ENCODE assay signal across 24 mouse cellular contexts in the genomic region with DNA sequence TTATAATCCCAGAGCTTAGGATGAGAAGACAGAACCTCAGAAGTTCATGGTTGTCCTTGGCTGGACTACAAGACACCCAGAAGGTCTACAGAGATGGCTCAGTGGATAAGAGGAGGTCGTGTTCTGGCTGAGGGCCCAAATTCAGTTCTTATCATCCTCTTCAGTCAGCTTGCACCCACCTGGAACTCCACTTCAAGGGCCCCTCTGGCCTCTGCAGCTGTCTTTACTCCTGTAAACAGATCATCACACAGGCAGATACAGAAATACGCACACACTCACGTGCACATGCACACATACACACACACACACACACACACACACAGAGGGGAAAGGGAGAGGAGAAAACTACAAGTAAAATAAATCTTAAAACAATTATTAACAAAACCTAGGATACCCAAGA.
"Had no signal": no experiment of that assay in that cellular context is flagged by ENCODE, and none has a peak within 500 bp of the region (broad histone marks: within the 10 kb centered on the region; RNA-seq: fewer than 3 reads in every experiment).

No protein-coding gene starts in this region.

- ATAC-seq: hindbrain, embryonic 16.5 days; inflammation-experienced regulatory T-cells, adult 6 months; intestine, embryonic 15.5 days; intestine, postnatal 0 days had no signal

- H3K27me3 ChIP-seq: heart, embryonic 12.5 days; hindbrain, embryonic 12.5 days; intestine, embryonic 15.5 days; limb, embryonic 13.5 days; limb, embryonic 15.5 days had no signal

- H3K9me3 ChIP-seq: heart, embryonic 10.5 days; hindbrain, embryonic 10.5 days; hindbrain, embryonic 12.5 days; intestine, embryonic 15.5 days; limb, embryonic 13.5 days; limb, embryonic 15.5 days had no signal

- H3K4me3 ChIP-seq: gastrocnemius, adult 2 months; heart, embryonic 10.5 days; heart, embryonic 12.5 days; hindbrain, embryonic 10.5 days; hindbrain, embryonic 12.5 days; intestine, embryonic 15.5 days; limb, embryonic 13.5 days; limb, embryonic 15.5 days had no signal

- H3K36me3 ChIP-seq: heart, embryonic 10.5 days; heart, embryonic 12.5 days; hindbrain, embryonic 10.5 days; hindbrain, embryonic 12.5 days; intestine, embryonic 15.5 days; limb, embryonic 13.5 days; limb, embryonic 15.5 days had no signal

- H3K9ac ChIP-seq: heart, embryonic 12.5 days; hindbrain, embryonic 12.5 days; hindbrain, embryonic 14.5 days; intestine, embryonic 15.5 days; limb, embryonic 13.5 days; limb, embryonic 15.5 days had no signal

- H3K27ac ChIP-seq: gastrocnemius, adult 2 months; heart, embryonic 10.5 days; hindbrain, embryonic 10.5 days; hindbrain, embryonic 12.5 days; hindbrain, embryonic 14.5 days; intestine, embryonic 15.5 days; kidney, postnatal 0 days; limb, embryonic 13.5 days; limb, embryonic 15.5 days had no signal

- H3K4me1 ChIP-seq: heart, embryonic 10.5 days; heart, embryonic 12.5 days; intestine, embryonic 15.5 days; limb, embryonic 13.5 days; limb, embryonic 15.5 days had no signal

- DNase-seq: gastrocnemius, adult 2 months; gastrocnemius, postnatal 10 days; gastrocnemius, postnatal 25 days; heart, postnatal 10 days; heart, postnatal 4 days; kidney, adult 18-20 months; kidney, adult 8-10 months; kidney, postnatal 14 days; kidney, postnatal 36 days; layer of hippocampus, adult 9-11 months; layer of hippocampus, postnatal 36 days; left cerebral cortex, postnatal 4 days had no signal

- H3K4me2 ChIP-seq: heart, embryonic 12.5 days; hindbrain, embryonic 12.5 days; hindbrain, embryonic 14.5 days; intestine, embryonic 15.5 days; limb, embryonic 13.5 days; limb, embryonic 15.5 days had no signal
